Mouse (Mus musculus): ENCODE measurements around the gene Itgb5.
A peak's percentile ranks its signal among the peaks of the same experiment; 100 is the strongest.

DNA sequence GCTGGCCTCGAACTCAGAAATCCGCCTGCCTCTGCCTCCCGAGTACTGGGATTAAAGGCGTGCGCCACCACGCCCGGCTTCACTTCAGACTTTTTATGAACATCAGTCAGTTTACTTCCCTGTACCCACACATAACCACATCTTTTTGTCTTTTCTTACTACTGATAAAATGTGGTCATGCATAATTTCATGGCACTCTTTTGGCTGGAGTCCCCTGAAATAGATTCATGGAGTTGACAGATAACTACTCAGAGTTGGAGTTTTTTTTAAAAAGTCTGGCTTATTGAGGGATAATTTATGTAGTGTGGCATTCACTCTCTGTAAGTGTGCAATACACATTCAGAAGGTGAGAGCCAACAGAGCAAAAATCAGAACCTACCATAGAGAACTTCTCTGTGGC lies 67.3 kb downstream of the Itgb5 start:
- TF ChIP-seq NRF1 (IDR thresholded peaks at IDR 0.05; ENCODE audit: insufficient read depth, low read depth, low read length, poor library complexity, severe bottlenecking) (no peak), SMC3 (IDR thresholded peaks at IDR 0.05; ENCODE audit: low read depth, low read length) (no peak), CTCF (IDR thresholded peaks at IDR 0.05 in 2 of 3, conservative IDR thresholded peaks at IDR 0.05 in 1 of 3; ENCODE audit: control insufficient read depth in 1 of 3, insufficient read depth in 1 of 3, low read depth in 2 of 3, low read length in 3 of 3, poor library complexity in 1 of 3, severe bottlenecking in 1 of 3) (no peak), GATA1 (IDR thresholded peaks at IDR 0.05; ENCODE audit: low read depth, low read length) (no peak), MEF2A (IDR thresholded peaks at IDR 0.05; ENCODE audit: extremely low read depth, insufficient replicate concordance, low read depth, low read length, poor library complexity, severe bottlenecking) (no peak), POLR2A (IDR thresholded peaks at IDR 0.05; ENCODE audit: control insufficient read depth in 1 of 2, insufficient read depth in 1 of 2, low read depth in 1 of 2, low read length in 2 of 2, poor library complexity in 1 of 2) (no peak), USF2 (IDR thresholded peaks at IDR 0.05; ENCODE audit: borderline replicate concordance in 1 of 2, insufficient read depth in 1 of 2, low read depth in 1 of 2, low read length in 2 of 2) (no peak), NELFE (IDR thresholded peaks at IDR 0.05; ENCODE audit: low read depth, low read length) (no peak), POLR2AphosphoS5 (IDR thresholded peaks at IDR 0.05; ENCODE audit: borderline replicate concordance, low read depth, low read length) (no peak), ZNF384 (IDR thresholded peaks at IDR 0.05; ENCODE audit: low read depth, low read length) (peak; percentile 37; the same call in 1 of the 2 replicates), MAX (IDR thresholded peaks at IDR 0.05; ENCODE audit: low read length) (no peak), RCOR1 (IDR thresholded peaks at IDR 0.05; ENCODE audit: low read depth, low read length) (no peak), TAL1 (IDR thresholded peaks at IDR 0.05; ENCODE audit: low read length) (no peak)
